Mouse (Mus musculus): ENCODE data around the gene Cfap69. TPM values are rescaled to one million over a fixed set of nuclear protein-coding genes. Genes with fewer than 3 reads are reported as not detected.

Gene Cfap69
- total RNA-seq, 2 experiments from 2014 or later, result 14.7 to 14.8 TPM

- no peak for TF ChIP-seq CTCF (conservative IDR thresholded peaks at IDR 0.05)
- no peak for DNase-seq (ENCODE audit: low spot score in 2 of 2)
- no peak overlapping the region for H3K27ac ChIP-seq
- no peak overlapping the region for H3K4me3 ChIP-seq
Observed at GRCm38 (mm10) chr5:5533656-5534420, 130.2 kb downstream of the Cfap69 start.

Other genes with a start within 250 kb of the Cfap69 start
- 100 to 1,000 TPM; 258 to 269 TPM for gene Cdk14, start 243.9 kb downstream of the Cfap69 start, total RNA-seq (2021)
- gene 1700015F17Rik, start 185.1 kb downstream of the Cfap69 start, total RNA-seq (2021), result not detected
- 10 to 100 TPM; 32.0 to 33.5 TPM for gene Cldn12, start 149.3 kb downstream of the Cfap69 start, total RNA-seq (2021)
- 10 to 100 TPM; 10.1 TPM for gene Gtpbp10, start 104.7 kb downstream of the Cfap69 start, total RNA-seq (2021)
- gene Gm8773, start 90.4 kb downstream of the Cfap69 start, total RNA-seq (2021), result not detected
- 1 to 10 TPM; 5.3 to 7.1 TPM for gene Steap2, start 30.3 kb upstream of the Cfap69 start, total RNA-seq (2021)
- gene Steap1, start 85.1 kb upstream of the Cfap69 start, total RNA-seq (2021), result under 1 TPM in 1 of 2 experiments, not detected in 1; 0.51 TPM